ENCODE assay signal across 12 mouse cellular contexts in the genomic region with DNA sequence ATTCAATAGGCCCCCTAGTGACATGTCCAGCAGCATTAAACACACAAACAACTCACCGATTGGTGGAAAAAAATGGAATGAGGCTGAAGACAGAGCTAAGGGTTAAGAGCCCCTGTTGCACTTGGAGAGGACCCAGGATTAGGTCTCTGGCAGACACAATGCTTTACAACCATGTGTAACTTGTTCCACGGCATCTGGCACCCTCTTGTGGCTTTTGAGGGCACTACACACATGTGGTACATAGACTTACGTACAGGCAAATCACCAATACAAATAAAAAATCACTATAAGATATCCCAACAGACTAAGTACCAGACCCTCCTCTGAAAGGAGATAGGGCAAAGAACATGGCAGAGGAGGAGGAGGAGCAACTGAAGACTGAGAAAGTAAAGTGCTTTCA. TPM values are rescaled to one million over a fixed set of nuclear protein-coding genes. Genes with fewer than 3 reads are reported as not detected.
DNase-seq lines count a peak whose midpoint lies in the region; ATAC-seq lines count a peak whose summit lies in the region.
"Had no signal": no experiment of that assay in that cellular context is flagged by ENCODE, and none has a peak within 500 bp of the region (broad histone marks: within the 10 kb centered on the region; RNA-seq: fewer than 3 reads in every experiment).

No protein-coding gene starts in this region.

- no peak for ATAC-seq in limb, embryonic 11.5 days (ENCODE audit: insufficient number of reproducible peaks, low FRiP score, low TSS enrichment, low read depth)
- no peak for ATAC-seq in erythroblast, adult 5-6 weeks (replicated peaks; ENCODE audit: low FRiP score, poor library complexity, severe bottlenecking)
- ATAC-seq in forebrain, embryonic 12.5 days (ENCODE audit: low FRiP score), result no peak

- H3K36me3 ChIP-seq in limb, embryonic 11.5 days (ENCODE audit: control insufficient read depth, insufficient read depth, low read length), result no peaks in the 10 kb centered on the region
- H3K36me3 ChIP-seq in limb, embryonic 10.5 days, result no peaks in the 10 kb centered on the region
- no peaks in the 10 kb centered on the region for H3K36me3 ChIP-seq in forebrain, embryonic 12.5 days (replicated peaks)
- H3K36me3 ChIP-seq: embryonic facial prominence, embryonic 12.5 days; G1E had no signal

- no peak overlapping the region for H3K4me2 ChIP-seq in limb, embryonic 11.5 days (ENCODE audit: low read depth, severe bottlenecking)
- H3K4me2 ChIP-seq in forebrain, embryonic 12.5 days, result no peak overlapping the region
- H3K4me2 ChIP-seq: embryonic facial prominence, embryonic 12.5 days had no signal

- no peaks in the 10 kb centered on the region for H3K9me3 ChIP-seq in limb, embryonic 11.5 days (ENCODE audit: control insufficient read depth, low read length)
- no peaks in the 10 kb centered on the region for H3K9me3 ChIP-seq in limb, embryonic 10.5 days (replicated peaks)
- no peaks in the 10 kb centered on the region for H3K9me3 ChIP-seq in forebrain, embryonic 12.5 days
- H3K9me3 ChIP-seq: embryonic facial prominence, embryonic 12.5 days; G1E had no signal

- H3K4me1 ChIP-seq in limb, embryonic 11.5 days (ENCODE audit: control insufficient read depth, insufficient read depth, low read length), result no peaks in the 10 kb centered on the region
- no peaks in the 10 kb centered on the region for H3K4me1 ChIP-seq in limb, embryonic 10.5 days
- no peaks in the 10 kb centered on the region for H3K4me1 ChIP-seq in forebrain, embryonic 12.5 days
- H3K4me1 ChIP-seq: embryonic facial prominence, embryonic 12.5 days had no signal

- no peak overlapping the region for H3K27ac ChIP-seq in limb, embryonic 11.5 days (replicated peaks; ENCODE audit: low read depth, low read length)
- no peak overlapping the region for H3K27ac ChIP-seq in limb, embryonic 10.5 days
- H3K27ac ChIP-seq in forebrain, embryonic 12.5 days, result no peak overlapping the region
- H3K27ac ChIP-seq: embryonic facial prominence, embryonic 12.5 days had no signal

- 68% methylated on average over 3 of the region's 3 CpGs for WGBS in limb, embryonic 11.5 days
- WGBS in limb, embryonic 10.5 days, result 85% methylated on average over 3 of the region's 3 CpGs
- WGBS in forebrain, embryonic 12.5 days, result 77% methylated on average over 3 of the region's 3 CpGs

- H3K9ac ChIP-seq in limb, embryonic 11.5 days (ENCODE audit: low read length), result no peak overlapping the region
- H3K9ac ChIP-seq in forebrain, embryonic 12.5 days, result no peak overlapping the region
- H3K9ac ChIP-seq: embryonic facial prominence, embryonic 12.5 days had no signal

- DNase-seq in embryo, embryonic 10 days (ENCODE audit: low spot score), result peak; percentile 12
- no peak for DNase-seq in embryo, embryonic 10.5 days (ENCODE audit: low spot score)
- DNase-seq in limb, embryonic 11.5 days (ENCODE audit: low spot score), result peak; percentile 21
- no peak for DNase-seq in limb, embryonic 10.5 days (ENCODE audit: low spot score)
- DNase-seq in MEL-GATA-1-ER (ENCODE audit: extremely low read depth, low read depth), result peak; percentile 37
- peak; percentile 32 to 36 for DNase-seq in kidney, postnatal 25 days
- DNase-seq: midbrain, embryonic 14.5 days; right cerebral cortex, postnatal 25 days had no signal

- H3K27me3 ChIP-seq in limb, embryonic 11.5 days (ENCODE audit: control insufficient read depth, insufficient read depth, low read length), result no peaks in the 10 kb centered on the region
- peaks cover 3% of the 10 kb centered on the region; the same call in 1 of the 2 replicates for H3K27me3 ChIP-seq in limb, embryonic 10.5 days (ENCODE audit: low read depth, poor library complexity, severe bottlenecking)
- H3K27me3 ChIP-seq in forebrain, embryonic 12.5 days, result no peaks in the 10 kb centered on the region
- H3K27me3 ChIP-seq: embryonic facial prominence, embryonic 12.5 days had no signal

- no peak overlapping the region for H3K4me3 ChIP-seq in limb, embryonic 11.5 days (ENCODE audit: low read depth, low read length)
- H3K4me3 ChIP-seq in limb, embryonic 10.5 days, result no peak overlapping the region
- no peak overlapping the region for H3K4me3 ChIP-seq in forebrain, embryonic 12.5 days (replicated peaks)
- H3K4me3 ChIP-seq: embryonic facial prominence, embryonic 12.5 days had no signal

RNA-seq across cellular contexts. Expression of a gene that starts 37.5 kb away (rescaled TPM):
- polyA plus RNA-seq in limb, embryonic 11.5 days (2014; fragmentation: Nextera tagmentation; extraction: Ambion mirVana), result 43.5 TPM in 2 replicates
- 35.3 and 35.7 TPM in 2 replicates for polyA plus RNA-seq in limb, embryonic 10.5 days (2016; fragmentation: Nextera tagmentation; extraction: Ambion mirVana)
- total RNA-seq in erythroblast, adult 5-6 weeks (2015; ENCODE audit: low replicate concordance), result not detected in 2 replicates
- not detected in 2 replicates for total RNA-seq in erythroblast, adult 5-6 weeks (2017; ENCODE audit: low replicate concordance)
- polyA plus RNA-seq in forebrain, embryonic 12.5 days (2016; fragmentation: Nextera tagmentation; extraction: Ambion mirVana), result 13.7 and 13.8 TPM in 2 replicates
- total RNA-seq: G1E had no signal
- polyA plus RNA-seq: G1E had no signal

Comparison
In these comparisons a context has a peak if more than half of its experiments do, and no peak if none do; other contexts are left out.
1. DNase-seq: peak in embryo, embryonic 10 days (single experiment), limb, embryonic 11.5 days (single experiment), MEL-GATA-1-ER (single experiment) and kidney, postnatal 25 days (2 of 2); none in embryo, embryonic 10.5 days (single experiment) and limb, embryonic 10.5 days (single experiment).